Mouse (Mus musculus) stomach, postnatal 0 days (tissue): ENCODE results near the gene 1700067P10Rik. TPM values are rescaled to one million over a fixed set of nuclear protein-coding genes. Genes with fewer than 3 reads are reported as not detected.

Experiments used
- ATAC-seq: fragments of 200-750 bp; cut with Nextera tagmentation; 2 replicates; pipeline ENCODE4 v1.8.0; 2017; ENCODE audit not compliant: low FRiP score, low TSS enrichment
- DNase-seq: peaks from one replicate; pipeline ENCODE4 v3.0.0-alpha.2; 2016; ENCODE audit warnings: low spot score
- H3K27ac ChIP-seq: fragments of 300-500 bp; sonication (generic); replicated peaks from 2 replicates; pipeline ENCODE4 v1.5.1; 2014; ENCODE audit warnings: mild to moderate bottlenecking, control low read depth
- H3K27me3 ChIP-seq: fragments of 300-500 bp; sonication (generic); 2 replicates; pipeline ENCODE4 v1.6.1; 2014; ENCODE audit warnings: low read length; ENCODE audit not compliant: control insufficient read depth, insufficient read depth
- H3K36me3 ChIP-seq: fragments of 300-500 bp; sonication (generic); 2 replicates; pipeline ENCODE4 v1.6.1; 2014; ENCODE audit warnings: low read length, mixed read lengths; ENCODE audit not compliant: control insufficient read depth, insufficient read depth
- H3K4me1 ChIP-seq: fragments of 300-500 bp; sonication (generic); replicated peaks from 2 replicates; pipeline ENCODE4 v1.6.1; 2014; ENCODE audit warnings: antibody characterized with exemption; ENCODE audit not compliant: control insufficient read depth, insufficient read depth
- H3K4me2 ChIP-seq: fragments of 300-500 bp; sonication (generic); replicated peaks from 2 replicates; pipeline ENCODE4 v1.6.1; 2014; ENCODE audit warnings: low read depth, mild to moderate bottlenecking, control low read depth, moderate library complexity
- H3K4me3 ChIP-seq: fragments of 300-500 bp; sonication (generic); 2 replicates; pipeline ENCODE4 v1.5.1; 2014; ENCODE audit warnings: low read depth, low read length, control low read depth
- H3K9ac ChIP-seq: fragments of 300-500 bp; sonication (generic); 2 replicates; pipeline ENCODE4 v1.6.1; 2014; ENCODE audit warnings: mild to moderate bottlenecking, low read length, control low read depth, mixed read lengths
- H3K9me3 ChIP-seq: fragments of 300-500 bp; sonication (generic); 2 replicates; pipeline ENCODE4 v1.6.1; 2016; ENCODE audit warnings: low read length; ENCODE audit not compliant: control insufficient read depth
- CTCF ChIP-seq: IDR thresholded peaks from 2 replicates; pipeline ENCODE4 v1.5.1; 2016; ENCODE audit warnings: antibody characterized with exemption, low read depth, mild to moderate bottlenecking, moderate library complexity
- EP300 ChIP-seq: optimal IDR thresholded peaks from 2 replicates; pipeline ENCODE3; 2016; ENCODE audit warnings: antibody characterized with exemption
- WGBS: fragments of 180-500 bp; shearing (Covaris S2); extraction: QIAGEN DNeasy Blood & Tissue Kit; methylation state at CpG from one replicate; pipeline ENCODE4 v1.1.7; 2014; 5-methylcytosine and 5-hydroxymethylcytosine counted together
- polyA plus RNA-seq: library from polyadenylated mRNA; unstranded; fragments of >200 nt; fragmentation: Nextera tagmentation; extraction: Ambion mirVana; gene quantifications from 2 replicates; pipeline ENCODE4 v1.2.1, GENCODE M21; 2015

1700067P10Rik gene
- polyA plus RNA-seq, 1 experiment from 2014 or later = not detected

- WGBS = 74% methylated on average over 5 of the region's 5 CpGs
- TF ChIP-seq CTCF = peak; percentile 36
- no peak for TF ChIP-seq EP300
- no peaks in the 10 kb centered on the region for H3K36me3 ChIP-seq
- DNase-seq (no peak), ATAC-seq (no peak)
- H3K27ac ChIP-seq = no peak overlapping the region
- H3K27me3 ChIP-seq = peaks cover 13% of the 10 kb centered on the region; the same call in 1 of the 2 replicates
- peaks cover 6% of the 10 kb centered on the region for H3K4me1 ChIP-seq
- no peak overlapping the region for H3K9ac ChIP-seq
- H3K4me2 ChIP-seq = no peak overlapping the region
- no peak overlapping the region for H3K4me3 ChIP-seq
- H3K9me3 ChIP-seq = 0 out of 2 replicates have a peak, but pooled peaks cover 4% of the 10 kb centered on the region
These were observed 4.2 kb downstream of the 1700067P10Rik start for GRCm38 (mm10) chr17:48093286-48093817.

GRCm38 (mm10) chr17:48094820-48095680, 5.9 kb downstream of the 1700067P10Rik start:
- H3K27me3 ChIP-seq = peaks cover 13% of the 10 kb centered on the region; the same call in 1 of the 2 replicates
- no peak overlapping the region for H3K27ac ChIP-seq
- H3K4me2 ChIP-seq = no peak overlapping the region
- no peak for DNase-seq
- WGBS = 27% methylated on average over 20 of the region's 20 CpGs
- no peak overlapping the region for H3K4me3 ChIP-seq
- no peak overlapping the region for H3K9ac ChIP-seq
- 0 out of 2 replicates have a peak, but pooled peaks cover 4% of the 10 kb centered on the region for H3K9me3 ChIP-seq
- no peak for ATAC-seq
- TF ChIP-seq CTCF (no peak), EP300 (no peak)
- H3K36me3 ChIP-seq = no peaks in the 10 kb centered on the region
- H3K4me1 ChIP-seq = peaks cover 6% of the 10 kb centered on the region

- DNase-seq (no peak), ATAC-seq (no peak)
- Histone ChIP-seq H3K27ac (no peak overlapping the region), H3K36me3 (no peaks in the 10 kb centered on the region), H3K27me3 (peaks cover 13% of the 10 kb centered on the region; the same call in 1 of the 2 replicates), H3K4me3 (peak overlapping the region; percentile 13; the same call in 1 of the 2 replicates), H3K9ac (no peak overlapping the region), H3K4me2 (0 out of 2 replicates have a peak overlapping the region, but pooled peaks have one; percentile 2), H3K9me3 (0 out of 2 replicates have a peak, but pooled peaks cover 4% of the 10 kb centered on the region), H3K4me1 (peaks cover 6% of the 10 kb centered on the region)
- no peak for TF ChIP-seq CTCF
- no peak for TF ChIP-seq EP300
- 14% methylated on average over 26 of the region's 26 CpGs for WGBS
These were observed 6.6 kb downstream of the 1700067P10Rik start for GRCm38 (mm10) chr17:48095718-48096121.

GRCm38 (mm10) chr17:48096321-48096720, 7.2 kb downstream of the 1700067P10Rik start:
- H3K9me3 ChIP-seq = 0 out of 2 replicates have a peak, but pooled peaks cover 4% of the 10 kb centered on the region
- no peak overlapping the region for H3K9ac ChIP-seq
- H3K27ac ChIP-seq = no peak overlapping the region
- 22% methylated on average over 17 of the region's 17 CpGs for WGBS
- no peak for DNase-seq
- no peak for TF ChIP-seq EP300
- TF ChIP-seq CTCF = no peak
- H3K27me3 ChIP-seq = peaks cover 13% of the 10 kb centered on the region; the same call in 1 of the 2 replicates
- 0 out of 2 replicates have a peak overlapping the region, but pooled peaks have one; percentile 30 for H3K4me3 ChIP-seq
- H3K4me1 ChIP-seq = peaks cover 6% of the 10 kb centered on the region
- no peak for ATAC-seq
- H3K36me3 ChIP-seq = no peaks in the 10 kb centered on the region
- H3K4me2 ChIP-seq = no peak overlapping the region

GRCm38 (mm10) chr17:48097011-48097742, 8.1 kb downstream of the 1700067P10Rik start:
- H3K9me3 ChIP-seq = 0 out of 2 replicates have a peak, but pooled peaks cover 4% of the 10 kb centered on the region
- ATAC-seq = peak; percentile 59; the same call in 1 of the 2 replicates
- peak overlapping the region; percentile 38 for H3K9ac ChIP-seq
- H3K27ac ChIP-seq = no peak overlapping the region
- no peak for TF ChIP-seq EP300
- peak; percentile 73 for TF ChIP-seq CTCF
- H3K4me3 ChIP-seq = peak overlapping the region; percentile 30
- no peaks in the 10 kb centered on the region for H3K36me3 ChIP-seq
- H3K4me2 ChIP-seq = peak overlapping the region; percentile 60
- peak; percentile 79 for DNase-seq
- H3K4me1 ChIP-seq = peaks cover 6% of the 10 kb centered on the region
- 3% methylated on average over 39 of the region's 41 CpGs for WGBS
- H3K27me3 ChIP-seq = peaks cover 13% of the 10 kb centered on the region; the same call in 1 of the 2 replicates
